Mouse (Mus musculus) embryonic stem cell, embryonic (primary cell): ENCODE data around the gene Nans.

Source experiments
- CTCF ChIA-PET, 4 experiments: fragments of 300-600 bp in 2 of 4; fragments of 350-600 bp in 2 of 4; sonication (Branson Sonifier 250); formaldehyde crosslinking; loops; one replicate each; lab custom pipeline; 2022; ENCODE audit warnings: inconsistent platforms in 2 of 4; lab: Charles Lee
- POLR2A ChIA-PET, 4 experiments: fragments of 300-600 bp in 2 of 4; fragments of 350-600 bp in 2 of 4; sonication (Branson Sonifier 250); formaldehyde crosslinking; loops; one replicate each; lab custom pipeline; 2022; ENCODE audit warnings: antibody characterized with exemption in 4 of 4, inconsistent platforms in 1 of 4; lab: Charles Lee

The Nans gene

DNA sequence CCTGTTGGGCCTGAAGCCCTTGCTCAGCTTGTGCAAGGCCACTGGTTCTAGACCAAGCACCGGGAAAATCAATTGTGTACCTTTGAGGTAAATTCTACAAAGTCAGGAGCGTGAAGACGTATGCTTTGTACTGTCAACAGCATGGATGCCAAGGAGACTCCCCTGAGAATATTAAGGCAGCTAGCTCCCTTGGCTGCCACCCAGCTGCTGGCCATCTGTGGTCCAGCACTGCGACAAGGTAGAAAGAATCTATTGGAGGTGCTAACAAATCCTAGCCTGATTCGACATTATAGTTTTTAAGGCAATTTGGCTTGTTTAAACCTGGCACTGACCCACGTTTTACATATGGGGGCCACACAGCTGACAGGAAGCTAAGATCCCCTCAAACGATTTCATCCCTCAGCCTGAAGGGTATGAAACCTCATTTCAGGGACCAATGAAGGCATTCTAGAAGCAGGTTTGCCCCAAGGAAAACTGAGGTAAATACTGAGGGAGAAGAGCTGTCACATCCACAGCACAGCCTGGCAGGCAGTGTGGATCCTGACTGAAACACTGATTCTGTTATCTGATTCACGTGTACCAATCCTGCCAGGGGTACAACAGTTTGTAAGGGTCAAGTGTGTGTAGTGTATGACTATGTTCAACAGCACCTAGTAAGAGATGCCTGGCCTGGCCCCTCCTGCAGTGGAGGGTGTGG lies 16.5 kb downstream of the Nans start:
- ChIA-PET CTCF (interaction anchor here in 2 of 4 experiments (0.6 to 1.4 kb wide), 3 partner anchors 11 to 40 kb away, joined by 3 read pairs; no protein-coding TSS in a partner anchor), POLR2A (interaction anchor here in 3 of 4 experiments (0.6 to 2.0 kb wide), 11 partner anchors 16 to 364 kb away, joined by 3 to 8 read pairs (median 3); partner anchors contain the start of genes Nans (in 1 of the 3) and Trmo (in 1 of the 3))

DNA sequence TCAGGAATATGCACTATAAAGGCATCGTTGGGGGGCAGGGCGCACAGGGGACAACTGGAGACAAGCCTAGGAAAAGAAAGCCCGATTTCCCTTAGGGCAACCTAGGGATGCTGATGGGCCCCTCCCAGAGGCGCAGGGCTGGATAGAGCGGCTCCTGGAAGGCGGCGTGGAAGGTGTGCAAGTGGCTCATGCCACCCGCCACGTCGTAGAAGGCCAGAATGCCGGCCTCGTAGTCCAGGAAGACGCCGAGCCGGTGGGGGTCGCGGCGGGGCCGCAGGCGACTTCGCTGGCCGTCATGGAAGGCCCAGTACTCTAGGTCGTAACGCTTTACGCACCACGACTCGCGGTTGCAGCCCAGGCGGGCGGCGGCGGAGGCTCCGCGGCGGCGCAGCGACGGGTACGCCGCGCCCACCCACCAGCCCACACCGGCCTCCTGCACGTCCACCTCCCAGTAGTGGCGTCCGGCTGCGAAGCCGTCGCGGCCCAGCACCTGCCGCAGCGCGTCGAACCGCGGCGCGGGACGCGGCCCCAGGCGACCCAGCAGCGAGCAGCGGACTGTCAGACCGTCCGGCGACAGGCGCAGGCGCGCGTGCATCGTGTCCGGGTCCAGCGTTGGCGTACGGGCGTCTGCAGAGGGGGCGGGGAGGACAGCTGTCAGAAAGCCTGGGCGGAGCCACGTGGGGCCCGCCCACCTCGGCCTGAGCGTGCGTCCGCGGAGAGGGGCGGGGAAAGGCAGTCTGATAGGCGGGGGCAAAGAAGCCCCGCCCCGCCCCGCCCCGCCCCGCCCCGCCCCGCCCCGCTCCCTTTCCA lies 18.0 kb downstream of the Nans start:
- ChIA-PET CTCF (interaction anchor here (0.6 to 2.6 kb wide), 31 partner anchors 8 to 930 kb away, joined by 3 to 28 read pairs (median 5); partner anchors contain the start of genes Coro2a (in 1 of the 4) and Nans (in 1 of the 4)), POLR2A (interaction anchor here in 3 of 4 experiments (0.6 to 2.0 kb wide), 20 partner anchors 8 to 160 kb away, joined by 3 to 8 read pairs (median 4); partner anchors contain the start of genes Anp32b (in 2 of the 3), Nans (in 2 of the 3), Trim14 (in 1 of the 3) and Trmo (in 1 of the 3))

DNA sequence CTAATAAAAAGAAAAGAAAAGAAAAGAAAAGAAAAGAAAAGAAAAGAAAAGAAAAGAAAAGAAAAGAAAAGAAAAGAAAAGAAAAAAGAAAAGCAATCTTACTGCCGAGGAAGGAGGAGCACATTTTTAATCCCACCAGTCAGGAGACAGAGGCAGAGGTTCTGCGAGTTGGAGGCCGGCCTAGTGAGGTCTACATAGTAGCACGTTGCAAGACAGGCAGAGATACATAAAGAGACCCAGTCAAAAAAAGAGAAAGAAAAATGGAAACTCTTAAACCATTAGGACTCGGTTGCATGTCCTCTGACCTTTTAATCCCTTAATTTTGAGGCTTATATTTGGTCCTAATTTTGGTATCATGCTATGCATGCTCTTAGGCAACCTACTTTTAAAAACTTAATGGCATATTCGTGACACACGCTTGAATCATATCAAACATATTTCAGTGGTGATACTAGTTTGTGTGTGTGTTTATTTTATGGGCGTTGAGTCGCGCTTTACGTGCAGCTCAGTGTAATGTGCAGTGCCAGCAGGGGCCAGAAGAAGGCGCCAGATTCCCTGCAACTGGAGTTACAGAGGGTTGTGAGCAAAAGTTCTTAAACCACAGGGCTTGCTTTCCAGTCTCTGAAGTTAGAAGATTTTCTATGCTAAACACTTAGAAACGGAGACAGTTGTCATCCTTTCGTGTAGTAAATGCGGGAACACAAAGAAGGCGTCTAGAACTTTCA lies 18.9 kb downstream of the Nans start:
- POLR2A ChIA-PET = interaction anchor here in 3 of 4 experiments (0.6 to 2.0 kb wide), 18 partner anchors 9 to 322 kb away, joined by 3 to 8 read pairs (median 4); partner anchors contain the start of genes Anp32b (in 2 of the 3), Nans (in 2 of the 3), Trim14 (in 1 of the 3) and Trmo (in 1 of the 3)
- CTCF ChIA-PET = interaction anchor here (0.5 to 2.6 kb wide), 42 partner anchors 9 to 929 kb away, joined by 3 to 28 read pairs (median 5); partner anchors contain the start of genes Coro2a (in 2 of the 4), Nans (in 1 of the 4) and Trim14 (in 1 of the 4)

DNA sequence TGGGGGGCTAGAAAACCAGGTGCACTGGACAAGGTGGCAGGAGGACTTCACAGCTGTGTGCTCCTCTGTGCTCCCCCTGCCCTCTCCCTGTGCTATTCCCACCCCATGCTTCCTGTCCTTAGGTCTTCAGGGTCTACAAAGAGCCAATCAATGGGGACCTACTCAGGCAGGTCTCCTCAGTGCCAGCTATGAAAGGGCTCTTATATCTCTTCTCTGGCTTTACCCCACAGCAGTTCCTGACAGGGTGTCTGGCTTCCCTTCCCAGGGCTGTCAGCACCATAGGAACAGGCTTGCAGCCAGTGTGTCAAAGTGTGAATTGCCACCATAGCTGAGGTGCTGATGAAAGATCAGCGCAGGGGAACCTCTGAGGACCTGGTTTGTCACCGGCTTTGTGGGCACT lies 31.4 kb downstream of the Nans start:
- CTCF ChIA-PET = interaction anchor here in 3 of 4 experiments (1.0 to 5.3 kb wide), 4 partner anchors 13 to 23 kb away, joined by 3 to 21 read pairs (median 4); no protein-coding TSS in a partner anchor
- POLR2A ChIA-PET = interaction anchor here in 1 of 4 experiments (0.7 to 1.6 kb wide), 2 partner anchors 77 to 545 kb away, joined by 3 to 4 read pairs; no protein-coding TSS in a partner anchor

DNA sequence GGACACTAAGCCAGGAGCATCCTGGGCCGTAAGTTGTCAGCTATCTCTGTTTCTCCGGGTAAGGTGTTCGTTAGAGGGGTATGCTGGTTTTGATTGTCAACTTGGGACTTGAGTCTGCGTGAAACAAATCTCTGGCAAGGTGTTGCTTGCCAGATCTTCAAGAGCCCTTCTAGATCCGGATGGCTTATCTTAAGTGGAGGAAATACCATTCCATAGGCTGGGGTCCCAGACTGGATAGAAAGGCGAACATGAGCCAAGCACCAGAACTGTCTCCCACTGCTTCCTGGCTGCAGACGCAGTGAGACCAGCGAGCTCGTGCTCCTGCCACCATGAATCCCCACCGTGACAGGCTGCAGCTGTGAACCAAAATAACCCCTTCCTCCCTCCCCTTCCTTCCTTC lies 32.4 kb downstream of the Nans start:
- ChIA-PET POLR2A (interaction anchor here in 1 of 4 experiments (0.7 kb wide), 1 partner anchor 13 kb away, joined by 4 read pairs; no protein-coding TSS in a partner anchor), CTCF (interaction anchor here in 3 of 4 experiments (1.0 to 5.3 kb wide), 3 partner anchors 14 to 23 kb away, joined by 3 to 21 read pairs (median 5); no protein-coding TSS in a partner anchor)

DNA sequence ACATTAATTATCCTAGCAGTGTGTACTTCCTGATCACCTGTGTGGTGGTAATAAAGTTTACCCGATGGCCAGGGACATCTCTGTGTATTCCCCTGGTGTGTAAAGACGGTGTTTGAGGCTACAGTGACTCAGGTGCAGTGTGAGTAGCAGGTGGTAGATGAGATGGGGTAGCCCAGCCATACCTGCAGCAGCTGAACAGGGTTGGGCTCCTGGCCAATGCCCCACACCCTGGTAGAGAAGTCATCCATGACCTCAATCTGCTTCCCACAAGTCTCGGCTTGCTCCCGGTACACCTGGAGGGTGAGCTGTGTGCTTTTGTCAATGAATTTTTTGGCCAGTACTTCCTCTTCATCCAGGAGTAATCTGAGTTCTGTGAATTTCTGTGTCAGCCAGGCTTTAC lies 34.3 kb downstream of the Nans start:
- CTCF ChIA-PET = interaction anchor here in 2 of 4 experiments (0.5 to 5.3 kb wide), 2 partner anchors 16 to 914 kb away, joined by 5 to 21 read pairs; no protein-coding TSS in a partner anchor

DNA sequence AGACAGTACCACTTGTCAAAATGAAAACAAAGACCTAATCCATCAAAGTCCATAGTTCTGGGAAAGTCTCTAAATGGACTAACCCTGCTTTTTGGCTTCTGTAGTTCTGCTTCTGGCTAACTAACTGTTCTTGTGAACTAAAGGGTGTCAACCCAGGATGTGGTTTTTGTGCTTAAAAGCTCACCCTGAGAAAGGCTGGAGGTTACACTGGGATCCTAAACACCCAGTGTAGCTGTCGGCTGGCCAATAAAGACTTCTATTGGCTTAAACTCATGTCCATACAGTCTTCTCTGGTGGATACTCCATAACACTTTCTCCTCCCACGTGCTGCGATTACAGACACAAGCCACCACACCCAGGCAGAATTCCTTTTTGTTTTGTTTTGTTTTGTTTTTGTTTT lies 37.2 kb downstream of the Nans start:
- CTCF ChIA-PET = interaction anchor here in 1 of 4 experiments (1.3 kb wide), 1 partner anchor 10 kb away, joined by 3 read pairs; the partner anchor contains the start of gene Trim14
- POLR2A ChIA-PET = no interaction called here

More for the DNA sequence above, 34.3 kb downstream of the Nans start:
- POLR2A ChIA-PET = interaction anchor here in 1 of 4 experiments (1.3 kb wide), 1 partner anchor 15 kb away, joined by 3 read pairs; no protein-coding TSS in a partner anchor

DNA sequence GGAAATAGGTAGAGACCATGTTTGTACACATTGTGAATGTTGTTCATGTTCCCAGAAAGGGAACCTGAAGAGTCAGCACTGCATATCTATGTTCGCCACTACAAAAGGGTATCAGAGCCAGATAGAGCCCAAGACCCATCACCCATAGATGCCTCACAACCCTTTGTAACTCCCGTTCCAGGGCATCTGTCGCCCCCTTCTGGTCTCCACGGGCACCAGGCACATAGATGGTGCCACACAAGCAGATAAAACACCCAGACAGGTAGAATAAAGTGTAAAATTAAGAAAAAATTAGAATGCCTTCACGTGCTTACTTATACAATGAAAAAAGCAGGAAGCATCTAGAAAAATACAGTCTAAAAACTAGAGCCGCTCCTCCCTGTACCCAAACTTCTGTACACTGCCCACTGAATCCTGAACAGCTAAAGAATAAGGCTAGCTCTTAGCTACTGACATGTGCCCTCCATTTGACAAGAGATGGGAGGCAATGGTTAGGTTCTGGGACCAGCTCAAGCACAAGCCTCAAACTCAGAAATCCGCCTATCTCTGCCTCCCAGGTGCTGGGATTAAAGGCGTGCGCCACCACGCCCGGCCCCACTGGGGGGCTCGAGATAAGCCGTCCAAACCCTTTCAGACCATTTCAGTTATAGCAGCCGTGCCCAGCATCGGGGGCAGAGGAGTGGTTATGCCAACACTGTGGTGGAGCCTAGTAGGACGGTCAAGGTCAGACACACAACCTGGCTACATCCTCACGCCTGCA lies 37.9 kb downstream of the Nans start:
- POLR2A ChIA-PET = interaction anchor here in 1 of 4 experiments (1.1 kb wide), 1 partner anchor 29 kb away, joined by 3 read pairs; no protein-coding TSS in a partner anchor
- CTCF ChIA-PET = interaction anchor here in 2 of 4 experiments (0.7 to 1.3 kb wide), 6 partner anchors 9 to 136 kb away, joined by 3 to 5 read pairs (median 3); partner anchors contain the start of gene Trim14 (in 1 of the 2)

DNA sequence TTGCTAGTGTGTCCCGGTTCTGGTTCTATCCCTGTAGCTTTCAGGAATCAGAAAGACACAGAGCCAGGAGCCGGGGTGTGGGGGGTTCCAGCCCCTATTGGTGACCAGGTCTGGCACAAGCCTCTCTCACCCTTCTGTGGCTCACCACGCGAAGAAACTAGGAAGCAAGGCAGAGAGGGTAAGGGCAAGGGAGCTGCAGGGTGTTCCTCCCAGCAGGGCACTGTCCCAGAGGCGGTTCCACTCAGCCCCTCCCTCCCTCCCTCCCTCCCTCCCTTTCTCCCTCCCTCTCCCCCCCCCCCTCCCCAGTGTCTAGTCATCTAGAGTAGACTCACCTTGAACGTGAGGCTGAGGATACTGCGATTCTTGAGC lies 38.5 kb downstream of the Nans start:
- POLR2A ChIA-PET = interaction anchor here in 2 of 4 experiments (0.6 to 1.1 kb wide), 2 partner anchors 8 to 29 kb away, joined by 3 read pairs; partner anchors contain the start of gene Trim14 (in 1 of the 2)

DNA sequence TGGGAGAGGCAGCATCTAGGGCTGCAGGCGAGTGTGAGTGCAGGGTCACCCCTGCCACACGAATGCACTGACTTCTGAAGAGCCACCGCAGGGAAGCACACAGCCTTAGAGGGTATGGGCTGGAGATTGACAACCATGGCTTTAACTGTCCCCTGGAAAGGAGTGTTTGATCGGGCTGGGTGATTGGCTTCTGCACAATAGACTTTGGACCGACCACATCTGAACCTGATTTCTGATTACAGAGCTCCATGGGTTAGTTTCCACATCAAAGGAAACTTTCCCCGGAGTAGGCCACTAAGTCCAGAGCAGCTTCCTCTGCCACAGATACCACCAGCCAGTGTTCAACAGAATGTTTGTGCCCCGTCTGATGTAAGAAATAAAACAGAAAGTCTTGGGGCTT lies 40.7 kb downstream of the Nans start:
- ChIA-PET CTCF (interaction anchor here in 1 of 4 experiments (1.5 kb wide), 1 partner anchor 15 kb away, joined by 4 read pairs; no protein-coding TSS in a partner anchor), POLR2A (no interaction called here)

More for the DNA sequence above, 38.5 kb downstream of the Nans start:
- CTCF ChIA-PET = interaction anchor here in 2 of 4 experiments (0.6 to 1.2 kb wide), 6 partner anchors 10 to 449 kb away, joined by 3 to 5 read pairs (median 3); no protein-coding TSS in a partner anchor

DNA sequence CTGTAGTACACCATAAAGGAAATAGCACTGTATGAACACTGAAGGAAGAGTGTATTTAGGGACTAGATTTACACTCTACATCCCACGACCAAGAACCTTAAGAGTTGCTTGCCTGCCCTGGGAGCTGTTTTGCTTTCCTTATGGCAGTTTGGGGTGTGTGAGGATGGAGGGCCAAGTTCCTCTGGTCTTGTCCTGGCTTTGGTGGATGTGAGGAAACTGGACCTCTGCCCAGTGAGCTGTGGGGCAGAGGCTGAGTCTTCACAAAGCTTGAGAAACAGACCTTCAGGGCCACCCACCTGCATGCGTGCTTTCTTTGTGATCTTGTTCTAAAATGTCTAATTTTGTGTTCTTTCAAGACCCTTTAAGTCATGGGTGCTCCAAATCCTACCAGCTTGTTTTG lies 43.5 kb downstream of the Nans start:
- ChIA-PET POLR2A (no interaction called here), CTCF (no interaction called here)

DNA sequence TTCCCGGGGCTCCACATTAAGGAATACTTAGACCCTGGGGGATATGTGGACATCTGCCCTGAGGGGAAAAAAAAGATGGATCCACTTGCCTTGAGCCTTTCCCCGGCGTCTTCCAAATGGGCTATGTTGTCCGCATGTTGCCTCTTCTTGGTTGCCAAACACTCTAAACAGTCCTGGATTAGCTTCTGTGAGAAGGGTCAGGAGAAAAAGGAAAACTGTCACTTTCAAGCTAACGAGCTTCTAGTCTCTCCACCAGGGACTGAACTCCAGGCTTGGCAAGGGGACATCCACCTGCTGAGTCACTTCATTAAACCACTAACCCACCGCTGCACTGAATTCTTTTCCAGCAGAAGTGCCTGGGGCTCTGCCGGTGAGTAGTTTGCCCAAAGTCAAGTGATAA lies 43.9 kb downstream of the Nans start:
- ChIA-PET CTCF (interaction anchor here in 1 of 4 experiments (1.1 to 1.5 kb wide), 2 partner anchors 69 to 79 kb away, joined by 3 to 4 read pairs; partner anchors contain the start of gene Coro2a), POLR2A (interaction anchor here in 1 of 4 experiments (0.9 kb wide), 1 partner anchor 27 kb away, joined by 3 read pairs; no protein-coding TSS in a partner anchor)

DNA sequence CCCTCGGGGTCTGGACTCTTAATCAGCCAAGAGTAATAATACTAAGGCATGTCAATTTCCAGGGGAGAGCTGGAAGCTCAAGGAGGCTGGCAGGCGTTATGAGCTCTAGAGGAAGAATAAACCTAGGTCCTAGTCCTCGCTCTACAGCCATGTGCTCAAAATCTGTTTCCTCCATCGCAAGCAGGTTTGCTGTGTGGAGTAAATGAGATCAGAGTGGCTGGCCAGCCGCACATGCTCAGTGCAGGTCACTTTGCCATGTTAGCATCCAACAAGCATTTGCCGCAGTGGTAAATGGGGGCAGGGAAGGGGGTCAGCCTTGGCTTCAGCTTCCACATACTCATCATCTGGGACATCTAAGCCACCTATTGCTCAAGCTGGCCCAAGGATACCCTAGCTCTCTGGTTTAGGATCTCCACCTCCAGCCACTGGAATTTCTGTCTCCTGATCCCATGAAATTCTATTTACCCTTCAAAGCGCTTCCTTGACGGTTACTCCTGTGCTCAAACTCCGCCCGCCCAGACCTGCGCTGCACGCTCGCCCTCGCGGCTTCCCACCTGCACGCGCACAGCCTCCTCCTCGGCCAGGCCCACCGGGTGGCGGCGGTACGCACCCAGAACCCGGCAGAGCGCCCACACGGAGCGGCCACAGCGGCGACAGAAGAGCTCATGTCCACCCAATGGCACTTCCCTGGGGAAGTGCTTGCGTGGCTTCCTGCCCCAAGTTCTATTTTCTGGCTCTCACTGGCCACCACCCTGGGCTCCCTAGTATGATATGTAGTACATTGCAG lies 45.1 kb downstream of the Nans start:
- POLR2A ChIA-PET = interaction anchor here in 3 of 4 experiments (0.6 to 2.0 kb wide), 5 partner anchors 9 to 37 kb away, joined by 3 to 6 read pairs (median 4); no protein-coding TSS in a partner anchor
- CTCF ChIA-PET = interaction anchor here (0.5 to 2.9 kb wide), 12 partner anchors 10 to 1087 kb away, joined by 3 to 9 read pairs (median 4); partner anchors contain the start of gene Coro2a (in 1 of the 4)

DNA sequence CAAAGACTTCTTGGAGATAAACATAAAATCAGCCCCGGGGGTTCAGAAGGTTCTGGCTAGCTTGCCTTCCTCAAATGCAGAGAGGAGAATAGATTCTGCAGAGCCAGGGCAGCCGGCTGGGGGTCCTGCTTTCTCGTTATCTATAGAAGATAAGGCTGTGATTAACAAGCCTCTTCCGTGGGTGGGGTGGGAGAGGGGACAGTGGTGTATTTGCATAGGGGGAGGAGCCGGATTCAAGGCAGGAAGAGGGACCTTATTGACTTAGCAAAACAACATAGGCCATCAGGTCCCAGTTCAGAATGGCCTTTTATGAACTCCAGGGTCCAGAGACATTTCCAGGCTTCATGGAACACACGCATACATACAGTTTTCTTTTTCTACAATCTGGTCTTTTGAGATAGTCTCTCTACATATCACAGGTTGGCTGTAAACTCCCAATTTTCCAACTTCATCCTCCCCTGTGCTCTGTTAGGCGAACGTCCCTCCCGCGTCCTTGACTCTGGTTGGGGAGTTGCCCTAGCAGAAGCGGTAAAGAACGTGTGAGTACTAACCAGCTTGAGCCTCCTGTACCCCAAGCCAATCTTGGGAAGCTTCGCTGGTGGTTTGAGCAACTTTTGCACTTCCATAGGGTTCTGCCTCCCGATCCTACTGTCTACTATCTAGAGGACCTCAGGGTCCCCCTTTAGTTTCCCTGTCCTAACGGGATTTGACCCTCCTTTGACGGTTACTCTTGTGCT lies 46.2 kb downstream of the Nans start:
- ChIA-PET CTCF (interaction anchor here (0.5 to 2.9 kb wide), 17 partner anchors 8 to 191 kb away, joined by 3 to 9 read pairs (median 4); no protein-coding TSS in a partner anchor), POLR2A (interaction anchor here in 3 of 4 experiments (0.6 to 2.0 kb wide), 7 partner anchors 8 to 239 kb away, joined by 3 to 6 read pairs (median 3); partner anchors contain the start of gene Trmo (in 1 of the 3))
